Mouse (Mus musculus) embryonic facial prominence, embryonic 14.5 days (tissue): ENCODE measurements around the gene Lzic. TPM values are rescaled to one million over a fixed set of nuclear protein-coding genes. Genes with fewer than 3 reads are reported as not detected.

Experiments
- ATAC-seq: fragments of 200-750 bp; cut with Nextera tagmentation; 2 replicates; pipeline ENCODE4 v1.8.0; 2017; ENCODE audit warnings: low read depth, moderate number of reproducible peaks, moderate TSS enrichment
- DNase-seq: peaks from one replicate; pipeline ENCODE4 v3.0.0-alpha.2; 2015; ENCODE audit warnings: low spot score
- H3K27ac ChIP-seq: fragments of 300-500 bp; sonication (generic); replicated peaks from 2 replicates; pipeline ENCODE4 v1.5.1; 2014; ENCODE audit warnings: low read depth, mild to moderate bottlenecking, low read length, moderate library complexity
- H3K27me3 ChIP-seq: fragments of 300-500 bp; sonication (generic); replicated peaks from 2 replicates; pipeline ENCODE4 v1.6.1; 2014; ENCODE audit warnings: low read length; ENCODE audit not compliant: control insufficient read depth, insufficient read depth
- H3K36me3 ChIP-seq: fragments of 300-500 bp; sonication (generic); 2 replicates; pipeline ENCODE4 v1.6.1; 2014; ENCODE audit warnings: low read length, mixed read lengths; ENCODE audit not compliant: control insufficient read depth, insufficient read depth
- H3K4me1 ChIP-seq: fragments of 300-500 bp; sonication (generic); 2 replicates; pipeline ENCODE4 v1.6.1; 2014; ENCODE audit warnings: antibody characterized with exemption, low read length; ENCODE audit not compliant: control insufficient read depth, insufficient read depth
- H3K4me2 ChIP-seq: fragments of 300-500 bp; sonication (generic); 2 replicates; pipeline ENCODE4 v1.6.1; 2014; ENCODE audit warnings: low read depth, mild to moderate bottlenecking, low read length, moderate library complexity, mixed read lengths
- H3K4me3 ChIP-seq: fragments of 300-500 bp; sonication (generic); 2 replicates; pipeline ENCODE4 v1.5.1; 2014; ENCODE audit warnings: low read depth, mild to moderate bottlenecking, low read length
- H3K9ac ChIP-seq: fragments of 300-500 bp; sonication (generic); 2 replicates; pipeline ENCODE4 v1.6.1; 2014; ENCODE audit warnings: low read depth, mild to moderate bottlenecking, low read length, moderate library complexity, mixed read lengths
- H3K9me3 ChIP-seq: fragments of 300-500 bp; sonication (generic); 2 replicates; pipeline ENCODE4 v1.6.1; 2016; ENCODE audit warnings: low read length; ENCODE audit not compliant: control insufficient read depth
- WGBS: fragments of 180-500 bp; shearing (Covaris S2); extraction: QIAGEN DNeasy Blood & Tissue Kit; methylation state at CpG from one replicate; pipeline ENCODE4 v1.1.7; 2014; 5-methylcytosine and 5-hydroxymethylcytosine counted together
- polyA plus RNA-seq: library from polyadenylated mRNA; unstranded; fragments of >200 nt; fragmentation: Nextera tagmentation; extraction: Ambion mirVana; gene quantifications from 2 replicates; pipeline ENCODE4 v1.2.1, GENCODE M21; 2014

The Lzic gene
- polyA plus RNA-seq, 1 experiment from 2014 or later = 48.1 TPM

DNA sequence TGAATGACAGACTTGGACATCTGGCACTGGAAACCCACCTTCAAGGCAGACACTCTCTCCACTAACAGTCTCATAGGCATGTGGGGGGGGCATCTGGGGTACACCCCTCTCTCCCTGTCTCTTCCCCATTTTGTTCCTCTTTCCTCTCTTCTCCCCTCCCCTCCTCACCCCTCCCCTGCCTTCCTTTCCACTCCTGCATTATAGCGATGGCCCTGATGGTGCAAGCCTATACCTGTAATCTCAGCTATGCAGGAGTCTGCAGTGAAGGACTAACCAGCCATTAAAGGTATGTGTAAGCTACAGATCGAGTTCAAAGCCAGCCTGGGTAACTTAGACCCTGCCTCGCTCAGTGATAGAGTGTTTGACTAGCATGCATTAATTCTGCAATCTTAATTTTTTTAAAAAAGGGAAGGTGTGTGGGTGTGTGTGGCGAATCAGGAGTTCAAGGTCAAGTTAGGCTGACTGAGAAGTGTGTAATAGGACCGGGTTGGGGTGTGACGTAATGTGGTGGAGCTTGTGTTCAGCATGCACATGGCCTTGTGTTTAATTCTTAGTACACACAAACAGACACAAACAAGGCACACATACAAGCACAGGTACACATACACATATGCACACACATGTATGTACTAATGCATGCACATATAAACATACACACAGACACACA lies 22.6 kb upstream of the Lzic start:
- Histone ChIP-seq H3K27me3 (no peaks in the 10 kb centered on the region), H3K9ac (no peak overlapping the region), H3K27ac (no peak overlapping the region), H3K9me3 (no peaks in the 10 kb centered on the region), H3K4me1 (no peaks in the 10 kb centered on the region), H3K4me3 (no peak overlapping the region), H3K36me3 (peaks cover 3% of the 10 kb centered on the region), H3K4me2 (no peak overlapping the region)
- ATAC-seq = no peak
- WGBS = 72% methylated on average over 6 of the region's 6 CpGs
- DNase-seq = no peak

DNA sequence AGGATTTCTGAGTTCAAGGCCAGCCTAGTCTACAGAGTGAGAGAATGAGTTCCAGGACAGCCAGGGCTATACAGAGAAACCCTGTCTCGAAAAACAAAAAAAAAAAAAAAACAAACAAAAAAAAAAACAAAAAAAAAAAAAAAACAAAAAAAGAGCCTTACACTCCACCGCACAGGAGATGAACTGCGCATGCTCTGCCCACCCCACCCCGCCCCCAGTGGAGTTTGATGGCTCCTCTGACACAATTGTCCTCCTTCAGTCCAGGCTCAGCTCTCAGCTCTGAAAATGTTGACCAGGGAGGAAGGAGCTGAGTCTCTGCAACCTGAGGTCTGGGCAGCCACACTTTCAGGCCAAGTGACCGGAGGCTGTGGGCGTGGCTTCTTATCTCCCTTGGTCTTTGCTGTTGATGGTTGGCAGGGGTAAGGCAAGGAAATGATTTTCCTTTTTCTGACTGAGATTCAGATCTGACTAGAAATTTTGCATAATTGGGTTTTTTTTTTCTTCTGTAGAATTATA lies 21.5 kb upstream of the Lzic start:
- Histone ChIP-seq H3K9ac (no peak overlapping the region), H3K4me2 (no peak overlapping the region), H3K27me3 (no peaks in the 10 kb centered on the region), H3K4me3 (no peak overlapping the region), H3K27ac (no peak overlapping the region), H3K9me3 (no peaks in the 10 kb centered on the region), H3K4me1 (no peaks in the 10 kb centered on the region), H3K36me3 (peaks cover 8% of the 10 kb centered on the region)
- DNase-seq = no peak
- no peak for ATAC-seq
- WGBS = 71% methylated on average over 6 of the region's 6 CpGs

DNA sequence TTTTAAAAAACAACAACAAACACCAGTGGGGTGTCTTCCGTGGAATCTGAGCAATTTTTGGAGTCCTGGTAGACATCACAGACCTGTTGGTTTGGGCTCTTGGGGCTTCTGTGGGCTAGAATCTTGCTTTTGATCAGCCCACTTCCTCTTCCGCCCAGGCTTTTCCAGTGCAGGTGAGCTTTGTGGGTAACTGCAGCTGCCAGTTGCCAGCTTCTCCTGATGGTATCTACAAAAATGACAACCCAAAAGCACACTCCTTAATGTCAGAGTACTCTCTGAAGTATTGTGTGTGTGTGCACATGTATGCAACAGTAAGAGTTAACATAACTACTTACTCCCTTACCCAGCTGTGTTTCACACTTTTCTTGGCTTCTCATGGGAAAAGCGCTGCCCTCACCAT lies 15.5 kb upstream of the Lzic start:
- no peaks in the 10 kb centered on the region for H3K4me1 ChIP-seq
- no peak overlapping the region for H3K4me2 ChIP-seq
- no peak overlapping the region for H3K4me3 ChIP-seq
- no peak for ATAC-seq
- DNase-seq = no peak
- H3K36me3 ChIP-seq = peaks cover 36% of the 10 kb centered on the region
- 90% methylated on average over 3 of the region's 3 CpGs for WGBS
- no peak overlapping the region for H3K9ac ChIP-seq
- H3K27ac ChIP-seq = no peak overlapping the region
- H3K9me3 ChIP-seq = no peaks in the 10 kb centered on the region
- H3K27me3 ChIP-seq = no peaks in the 10 kb centered on the region

DNA sequence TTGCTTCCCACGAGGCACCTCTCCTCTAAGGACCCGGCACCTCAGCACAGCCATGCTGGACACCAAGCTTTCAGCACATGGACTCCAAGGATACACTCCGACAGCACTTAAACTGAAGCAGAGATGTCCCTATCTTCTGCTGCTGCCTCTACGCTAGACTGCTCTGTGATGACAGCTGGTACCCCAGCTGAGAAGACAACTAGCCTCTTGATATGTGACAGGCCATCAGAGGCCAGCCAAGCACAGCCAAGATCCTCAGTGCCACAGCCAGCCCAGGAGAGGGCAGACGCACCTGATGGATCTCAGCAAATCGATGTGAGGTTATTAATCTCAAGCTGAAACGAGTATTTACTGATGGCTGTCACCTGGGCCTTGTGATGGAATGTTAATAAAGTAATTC lies 9.9 kb upstream of the Lzic start:
- Histone ChIP-seq H3K27me3 (no peaks in the 10 kb centered on the region), H3K4me2 (no peak overlapping the region), H3K4me3 (no peak overlapping the region), H3K27ac (no peak overlapping the region), H3K9me3 (no peaks in the 10 kb centered on the region), H3K4me1 (no peaks in the 10 kb centered on the region), H3K36me3 (peaks cover 22% of the 10 kb centered on the region), H3K9ac (no peak overlapping the region)
- DNase-seq (no peak), ATAC-seq (no peak)
- WGBS = 83% methylated on average over 7 of the region's 7 CpGs

DNA sequence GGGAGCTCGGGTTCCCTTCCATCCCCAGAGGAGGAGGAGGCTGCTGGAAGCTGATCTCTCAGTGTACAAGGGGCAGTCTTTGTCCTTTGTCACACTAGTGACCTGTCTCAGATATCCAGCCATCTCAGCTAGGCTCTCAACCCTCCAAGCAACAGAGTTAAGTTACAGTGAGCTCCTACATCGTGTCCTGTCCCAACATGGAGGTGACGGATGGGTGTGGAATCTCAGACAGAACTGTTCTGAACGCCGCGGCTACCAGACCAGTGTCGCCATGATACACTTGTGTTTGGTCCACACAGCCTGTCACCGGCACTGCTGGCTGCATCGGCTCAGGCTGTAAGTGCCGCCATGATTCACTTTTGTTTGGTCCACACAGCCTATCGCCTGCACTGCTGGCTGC lies 8.0 kb upstream of the Lzic start, which contains the start of gene Tmem274:
TSS of gene Tmem274 (plus strand) at position 301 of the 400 bp plus-strand sequence.
- H3K9me3 ChIP-seq = no peaks in the 10 kb centered on the region
- no peak within 1 kb of the TSS for H3K9ac ChIP-seq
- peak; percentile 16; the same call in 1 of the 2 replicates for ATAC-seq
- H3K36me3 ChIP-seq = peaks cover 14% of the 10 kb centered on the region; the same call in 1 of the 2 replicates
- no peak within 1 kb of the TSS for H3K4me2 ChIP-seq
- DNase-seq = no peak
- WGBS = 78% methylated on average over 11 of the region's 11 CpGs
- no peak within 1 kb of the TSS for H3K4me3 ChIP-seq
- no peaks in the 10 kb centered on the region for H3K27me3 ChIP-seq
- H3K27ac ChIP-seq = no peak within 1 kb of the TSS
- H3K4me1 ChIP-seq = no peaks in the 10 kb centered on the region

DNA sequence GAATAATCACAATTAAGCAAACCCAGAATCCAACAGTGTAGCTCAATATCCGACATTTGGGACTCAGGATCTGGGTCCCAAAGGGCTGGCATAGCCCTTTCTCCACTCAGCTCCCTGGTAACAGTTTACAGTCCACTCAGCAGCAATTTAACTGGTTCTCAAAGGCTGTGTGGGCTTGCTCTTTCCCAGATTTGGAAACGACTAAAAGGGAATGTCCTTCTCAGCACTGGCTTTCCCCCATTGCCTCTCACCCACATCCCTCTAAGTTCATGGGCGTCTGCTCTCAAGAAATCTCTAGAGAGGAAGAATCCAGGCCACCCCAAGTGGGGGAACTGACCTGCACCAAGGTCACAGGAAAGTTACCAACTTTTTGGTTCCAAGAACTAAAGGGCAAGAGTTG lies 463 bp upstream of the Lzic start:
- peaks cover 11% of the 10 kb centered on the region; the same call in 1 of the 2 replicates for H3K4me1 ChIP-seq
- H3K36me3 ChIP-seq = peaks cover 30% of the 10 kb centered on the region
- DNase-seq = no peak
- no peaks in the 10 kb centered on the region for H3K27me3 ChIP-seq
- peak overlapping the region; percentile 74 for H3K27ac ChIP-seq
- peak overlapping the region; percentile 80 for H3K4me2 ChIP-seq
- no peaks in the 10 kb centered on the region for H3K9me3 ChIP-seq
- ATAC-seq = 0 out of 2 replicates have a peak, but pooled peaks have one; percentile 0
- H3K9ac ChIP-seq = peak overlapping the region; percentile 77
- WGBS = 40% methylated on average over 3 of the region's 3 CpGs
- peak overlapping the region; percentile 67 for H3K4me3 ChIP-seq

DNA sequence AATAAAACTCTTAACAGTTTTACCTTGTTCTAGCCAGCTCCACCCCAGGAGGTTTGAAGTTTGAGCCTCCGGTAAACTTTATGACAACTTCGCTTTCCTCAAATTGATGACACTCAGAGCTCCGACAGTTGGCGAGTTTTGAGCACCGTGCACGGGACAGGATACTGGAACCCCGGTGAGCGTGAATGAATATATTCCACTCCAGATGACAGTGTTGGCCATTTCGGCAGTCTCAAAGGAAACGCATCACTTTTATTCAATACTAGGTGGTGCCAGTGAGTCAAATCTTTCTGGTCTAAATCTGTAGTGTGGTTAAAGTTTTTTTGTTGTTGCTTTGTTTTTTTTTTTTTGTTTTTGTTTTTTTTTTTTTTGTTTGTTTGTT lies 787 bp downstream of the Lzic start:
- peak; percentile 80 for DNase-seq
- H3K4me1 ChIP-seq = peaks cover 11% of the 10 kb centered on the region; the same call in 1 of the 2 replicates
- under 1% methylated on average over 10 of the region's 10 CpGs for whole genome bisulfite sequencing
- H3K4me2 ChIP-seq = peak overlapping the region; percentile 80
- H3K27me3 ChIP-seq = no peaks in the 10 kb centered on the region
- ATAC-seq = 0 out of 2 replicates have a peak, but pooled peaks have one; percentile 20
- H3K36me3 ChIP-seq = peaks cover 37% of the 10 kb centered on the region
- H3K4me3 ChIP-seq = peak overlapping the region; percentile 67
- H3K9ac ChIP-seq = peak overlapping the region; percentile 77
- H3K9me3 ChIP-seq = no peaks in the 10 kb centered on the region
- H3K27ac ChIP-seq = peak overlapping the region; percentile 40

DNA sequence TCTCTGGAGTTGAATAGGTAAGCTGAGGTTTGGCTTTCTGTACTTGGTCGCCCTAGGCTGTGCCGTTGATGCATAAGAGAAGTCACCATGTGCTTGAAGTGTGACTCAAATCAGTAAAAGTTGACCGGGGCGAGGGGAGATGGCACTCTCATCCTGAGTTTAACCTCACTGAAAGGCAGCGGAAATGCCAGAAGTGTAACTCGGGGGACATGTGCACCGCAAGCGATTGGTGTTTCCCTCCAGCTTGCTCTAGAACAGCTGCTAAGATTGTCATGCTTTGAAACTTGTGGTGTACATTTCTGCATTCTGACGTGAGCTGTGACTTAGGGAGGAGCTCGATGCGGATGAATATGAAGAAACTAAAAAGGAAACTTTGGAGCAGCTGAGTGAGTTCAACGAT lies 2.7 kb downstream of the Lzic start:
- no peak overlapping the region for H3K27ac ChIP-seq
- DNase-seq (no peak), ATAC-seq (no peak)
- peaks cover 54% of the 10 kb centered on the region for H3K36me3 ChIP-seq
- H3K27me3 ChIP-seq = no peaks in the 10 kb centered on the region
- H3K9ac ChIP-seq = no peak overlapping the region
- 92% methylated on average over 12 of the region's 12 CpGs for WGBS
- no peaks in the 10 kb centered on the region for H3K9me3 ChIP-seq
- no peak overlapping the region for H3K4me2 ChIP-seq
- peaks cover 11% of the 10 kb centered on the region; the same call in 1 of the 2 replicates for H3K4me1 ChIP-seq
- no peak overlapping the region for H3K4me3 ChIP-seq
